Mouse (Mus musculus) adipocyte (in vitro differentiated cells): ENCODE measurements around the gene Mmel1.

Experiments used
- DNase-seq: peaks from one replicate; pipeline ENCODE4 v3.0.0-alpha.2; 2016; ENCODE audit warnings: low spot score

Mmel1 gene

DNA sequence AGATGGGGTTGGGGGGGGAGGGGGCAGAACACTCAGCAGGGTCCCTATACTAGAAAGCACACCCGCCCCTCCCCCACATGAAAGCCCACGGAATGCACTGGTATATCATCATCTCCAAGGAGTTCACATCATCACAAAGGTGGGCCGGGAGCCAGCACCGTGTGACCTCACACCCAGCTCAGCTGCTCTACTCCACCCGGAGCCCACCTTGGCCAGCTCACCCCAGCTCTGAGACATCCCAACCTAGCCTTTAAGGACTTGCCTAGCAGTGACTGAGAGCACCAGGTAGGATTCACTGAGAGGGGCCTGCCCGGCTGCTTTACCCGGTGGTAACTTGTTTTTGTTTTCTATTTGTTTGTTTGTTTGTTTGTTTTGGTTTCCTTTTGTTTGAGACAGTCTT is at the start of gene Mmel1:
Mmel1 (plus strand) TSS at position 146 of the 400 bp plus-strand sequence.
- DNase-seq, result no peak

DNA sequence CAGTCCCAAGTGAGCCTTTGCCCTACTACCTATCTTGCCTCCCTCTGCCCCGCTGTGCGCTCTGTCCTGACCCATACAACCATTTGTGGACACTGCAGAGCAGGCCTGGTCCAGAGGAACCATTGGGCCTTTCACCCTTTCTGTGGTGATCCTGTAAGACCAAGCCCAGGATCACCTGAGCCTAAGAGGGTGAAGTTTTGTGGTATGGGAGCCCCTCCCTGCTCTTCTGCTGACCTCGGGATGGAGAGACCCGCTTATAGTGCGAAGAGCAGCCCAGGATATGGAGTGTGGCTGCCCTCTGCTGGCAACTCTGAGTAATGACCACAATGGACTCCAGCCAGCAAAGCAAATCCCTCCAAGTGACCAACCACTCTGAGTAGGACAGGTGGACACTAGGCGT is 43.7 kb upstream of the Mmel1 start:
- peak; percentile 42 for DNase-seq

DNA sequence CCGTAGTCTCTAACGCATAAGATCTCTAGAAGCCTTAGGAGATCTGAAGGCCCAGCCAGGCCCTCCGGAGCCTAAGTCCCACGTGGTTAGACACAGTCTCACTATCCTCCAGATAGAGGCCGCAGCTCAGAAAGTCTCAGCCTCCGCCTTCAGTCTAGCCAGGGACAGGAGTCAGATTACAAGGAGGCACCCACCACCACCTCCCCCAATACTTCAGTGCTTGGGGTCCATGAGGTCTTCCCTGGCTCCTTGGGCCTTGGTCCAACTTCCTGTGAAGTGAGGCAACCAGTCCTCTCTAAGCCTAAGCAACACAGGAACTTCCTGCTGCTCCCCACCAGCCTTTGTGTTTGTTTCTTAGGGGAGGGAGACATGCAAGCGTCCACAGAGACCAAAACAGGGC is 43.2 kb upstream of the Mmel1 start:
- no peak for DNase-seq

DNA sequence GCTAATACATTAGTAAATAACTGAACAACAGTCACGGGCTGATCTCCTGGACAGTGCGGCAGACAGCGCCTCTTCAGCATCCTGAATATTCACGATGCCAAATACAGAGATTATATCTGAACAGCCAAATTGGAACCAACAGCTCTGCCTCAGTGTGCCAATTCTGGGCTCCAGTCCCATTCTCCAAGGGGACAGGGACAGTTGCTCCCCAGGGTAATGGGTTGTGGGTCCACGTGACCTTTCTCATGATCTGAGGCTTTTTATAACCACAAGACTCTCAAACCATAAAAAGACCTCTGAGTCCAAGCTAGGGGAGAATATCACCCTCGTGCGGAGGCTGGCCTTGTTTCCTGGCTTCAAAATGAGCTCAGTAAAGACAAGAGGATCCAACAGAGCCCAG is 42.2 kb upstream of the Mmel1 start:
- peak; percentile 16 for DNase-seq

DNA sequence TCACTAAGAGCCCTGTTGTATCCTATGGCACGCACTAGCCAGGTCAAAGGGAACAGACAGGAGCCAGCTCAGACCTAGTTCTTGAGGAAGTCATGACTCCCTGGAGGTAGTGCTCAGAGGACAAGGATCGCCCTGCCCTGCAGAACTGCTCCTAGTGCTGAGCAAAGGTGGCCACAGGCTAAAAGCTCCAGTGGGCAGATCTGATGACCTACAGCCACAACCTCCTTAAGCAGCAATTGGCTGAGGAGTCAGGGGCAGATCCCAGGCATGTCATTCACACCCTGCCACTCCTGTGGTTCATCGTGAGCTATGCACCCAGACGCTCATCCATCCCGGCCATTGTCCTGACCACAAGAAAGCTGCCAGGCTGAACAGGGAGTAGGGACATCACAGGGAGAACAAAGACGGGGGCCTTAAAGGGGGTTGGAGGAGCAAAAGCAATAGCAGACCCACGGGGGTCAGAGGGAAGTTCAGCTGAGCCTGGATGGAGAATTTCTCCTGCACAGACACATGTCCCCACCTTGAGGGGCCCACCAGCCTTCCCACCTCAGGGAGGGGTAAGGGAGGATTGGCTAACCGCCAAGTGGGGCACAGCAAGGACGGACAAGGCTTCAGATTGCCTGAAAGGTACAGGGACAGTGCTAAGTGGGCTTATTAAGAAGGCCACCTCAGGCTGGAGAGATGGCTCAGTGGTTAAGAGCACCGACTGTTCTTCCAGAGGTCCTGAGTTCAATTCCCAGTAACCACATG is 41.3 kb upstream of the Mmel1 start:
- DNase-seq, result peak; percentile 9

DNA sequence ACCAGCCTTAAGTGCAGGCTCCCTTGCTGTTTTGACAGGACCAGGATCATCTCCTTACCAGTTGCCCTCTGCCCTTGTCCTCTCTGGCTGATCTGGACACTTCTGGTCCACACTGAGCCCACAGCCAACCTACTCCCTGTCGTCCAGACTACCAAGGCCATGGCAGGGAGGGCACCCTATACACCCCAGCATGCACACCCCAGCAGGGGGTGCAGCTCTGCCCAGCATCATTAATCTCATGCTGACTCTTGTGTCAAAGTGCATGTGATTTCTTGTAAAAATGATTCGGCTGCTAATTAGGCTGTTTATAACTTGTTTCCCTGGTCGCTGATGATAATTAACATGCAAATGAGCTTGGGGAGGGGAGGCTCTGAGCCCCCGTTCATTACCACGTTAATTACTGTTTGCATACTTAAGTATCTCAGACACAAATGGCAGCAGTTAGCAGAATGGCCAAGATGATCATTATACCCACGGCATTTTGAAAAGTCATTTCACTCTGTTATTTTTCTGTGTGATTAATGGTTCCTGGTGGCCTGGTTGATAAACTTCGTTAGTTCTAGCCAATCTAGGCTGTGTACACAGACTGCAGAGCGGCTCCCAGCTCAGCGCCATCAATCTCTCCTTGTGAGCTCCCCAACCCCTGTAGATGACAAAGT is 37.3 kb upstream of the Mmel1 start:
- DNase-seq, result no peak

DNA sequence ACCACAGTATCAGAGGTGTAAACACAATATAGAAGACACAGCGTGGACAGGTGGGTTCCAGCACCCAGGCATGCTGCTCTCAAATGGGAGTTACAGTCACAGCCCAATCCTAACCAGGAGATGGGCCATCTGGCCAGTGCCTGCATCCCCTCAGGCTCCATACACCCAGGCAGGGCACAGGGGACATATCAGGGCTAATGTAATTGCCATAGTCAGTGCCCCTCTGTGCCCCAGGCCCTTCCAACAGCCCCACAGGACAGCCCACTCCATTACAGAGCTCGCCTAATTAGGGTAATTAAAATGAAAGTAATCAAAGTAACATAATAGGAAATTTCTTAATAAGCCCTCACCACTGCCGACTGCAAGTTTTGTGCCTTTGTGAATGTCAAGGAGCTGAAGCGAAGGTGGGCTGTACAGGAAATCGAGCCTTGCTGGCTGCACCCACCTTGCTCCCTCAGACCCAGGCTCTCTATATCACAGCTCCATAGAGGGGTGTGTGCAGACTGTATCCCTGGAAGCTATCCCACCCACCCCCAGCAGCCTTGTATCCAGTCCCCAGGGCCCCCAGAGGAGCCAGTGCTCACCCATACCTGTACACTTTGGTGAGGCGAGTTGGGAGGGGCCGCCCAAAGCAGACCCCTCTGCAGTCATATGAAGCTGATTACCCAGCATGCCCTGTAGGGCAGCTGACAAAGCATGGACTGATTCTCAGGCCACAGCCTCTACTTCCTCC is 33.0 kb upstream of the Mmel1 start:
- DNase-seq, result no peak

DNA sequence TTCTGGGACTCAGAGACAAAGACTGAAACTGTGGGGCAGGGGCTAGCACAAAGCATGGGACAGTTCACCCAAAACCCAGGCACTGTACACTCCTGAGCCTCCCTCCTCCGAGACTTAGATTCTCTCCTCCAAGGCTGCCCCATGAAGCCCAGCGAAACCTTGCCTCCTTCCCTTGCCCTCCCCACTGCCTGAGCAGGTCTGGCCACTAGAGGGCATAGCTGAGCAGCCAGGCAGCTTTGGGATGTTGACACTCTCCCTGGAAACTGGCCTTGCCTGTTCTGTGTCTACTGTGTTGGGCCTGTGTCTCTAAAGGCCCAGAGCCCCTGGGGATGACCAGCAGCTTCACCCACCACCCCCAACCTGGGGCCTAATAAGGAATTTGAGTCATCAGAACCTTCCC is 32.2 kb upstream of the Mmel1 start, which contains the start of gene Ttc34:
Ttc34 (plus strand) TSS at position 290 of the 400 bp plus-strand sequence.
- DNase-seq, result peak; percentile 82

DNA sequence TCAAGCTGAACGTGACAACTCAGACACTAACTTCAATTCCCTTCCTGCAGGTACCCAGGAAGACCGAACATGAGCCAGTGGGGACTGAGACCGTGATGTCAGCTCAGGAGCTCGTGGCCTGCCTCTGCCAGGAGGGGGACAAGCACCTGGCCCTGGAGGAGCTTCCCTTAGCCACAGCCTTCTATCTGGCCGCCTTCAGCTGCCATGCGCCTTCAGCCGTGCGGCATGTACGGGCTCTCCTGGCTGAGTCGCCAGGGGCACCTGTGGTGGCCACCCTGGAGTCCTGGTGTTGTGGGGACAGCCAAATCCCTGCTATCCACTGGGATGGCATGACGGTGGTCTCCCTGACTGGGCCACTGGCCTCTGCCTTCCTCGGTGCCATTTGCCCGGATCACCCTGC is 30.6 kb upstream of the Mmel1 start:
- no peak for DNase-seq

DNA sequence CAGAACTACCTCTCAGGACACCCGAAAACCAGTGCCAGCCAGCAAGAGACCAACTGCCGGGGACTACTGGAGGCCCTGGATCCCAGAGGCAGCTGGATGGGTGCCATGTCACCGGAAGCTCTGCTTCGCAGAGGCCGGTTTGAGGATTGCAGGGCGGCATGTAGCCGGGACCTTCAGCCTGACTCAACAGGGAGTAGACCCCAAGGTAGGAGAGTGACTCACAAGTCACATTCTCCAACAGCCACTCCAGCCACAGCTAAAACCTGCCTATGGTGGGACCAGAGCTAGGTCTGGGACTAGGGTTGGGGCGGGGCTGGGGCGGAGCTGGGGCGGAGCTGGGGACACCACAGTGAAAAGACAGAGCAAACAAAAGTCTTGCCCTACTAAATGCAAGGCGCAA is 30.0 kb upstream of the Mmel1 start:
- no peak for DNase-seq

DNA sequence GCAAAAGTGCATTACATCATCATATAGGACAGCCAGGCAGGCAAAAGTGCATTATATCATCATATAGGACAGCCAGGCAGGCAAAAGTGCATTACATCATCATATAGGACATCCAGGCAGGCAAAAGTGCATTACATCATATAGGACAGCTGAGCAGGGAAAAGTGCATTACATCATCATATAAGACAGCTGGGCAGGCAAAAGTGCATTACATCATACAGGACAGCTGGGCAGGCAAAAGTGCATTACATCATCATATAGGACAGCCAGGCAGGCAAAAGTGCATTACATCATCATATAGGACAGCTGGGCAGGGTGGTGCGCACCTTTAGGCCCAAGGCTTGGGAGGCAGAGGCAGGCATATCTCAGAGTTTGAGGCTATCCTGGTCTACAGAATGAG is 16.7 kb upstream of the Mmel1 start:
- DNase-seq, result no peak

DNA sequence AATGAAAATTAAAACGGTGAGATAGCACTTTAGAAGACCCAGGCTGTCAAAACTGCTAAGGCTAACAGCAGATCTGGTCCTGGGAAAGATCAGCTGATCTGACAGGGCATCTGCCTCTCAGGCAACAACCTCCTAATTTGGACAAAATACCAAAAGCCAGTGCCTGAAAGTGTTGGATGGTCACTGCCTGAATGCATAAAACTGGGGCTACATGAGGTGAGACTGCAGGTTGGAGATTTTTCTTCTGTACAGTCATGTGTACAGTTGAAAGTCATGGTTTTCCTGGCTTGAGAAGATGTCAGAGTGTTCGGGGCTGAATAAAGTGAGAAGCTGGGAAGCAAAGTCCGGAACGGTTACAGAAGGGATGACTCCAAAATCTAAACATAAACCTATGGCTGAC is 15.5 kb upstream of the Mmel1 start:
- DNase-seq, result no peak

DNA sequence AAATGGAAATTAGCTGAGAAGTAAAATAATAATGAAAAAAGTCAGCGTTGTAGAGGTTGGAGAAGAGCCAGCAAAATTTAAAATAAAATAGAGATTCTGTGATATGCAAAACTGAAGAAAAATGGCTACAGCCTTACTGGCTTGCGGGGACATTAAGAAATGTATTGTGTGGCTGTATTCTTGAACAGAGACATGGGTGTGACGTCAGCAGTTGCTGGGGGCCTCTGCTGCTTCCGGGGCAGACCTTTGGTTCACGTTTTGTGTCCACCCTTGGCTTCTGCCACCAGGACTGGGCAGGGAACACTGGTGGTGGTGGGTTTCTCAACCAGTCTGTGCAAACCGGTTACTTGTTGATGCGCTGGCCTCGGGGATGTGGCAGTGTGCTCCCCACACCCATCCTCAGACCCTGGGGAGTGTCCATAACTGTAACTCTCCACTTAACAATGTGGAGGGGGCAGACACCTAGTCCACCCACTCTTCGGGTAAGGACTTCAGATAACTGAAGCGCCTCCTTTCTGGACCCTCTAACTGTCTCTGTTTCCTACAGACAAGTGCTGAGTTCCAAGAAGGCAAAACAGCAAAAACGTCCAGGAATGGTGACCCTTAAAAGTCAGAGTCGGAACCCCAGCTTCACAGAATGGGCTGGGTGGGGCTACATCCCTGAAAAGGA is 14.6 kb upstream of the Mmel1 start:
- no peak for DNase-seq

DNA sequence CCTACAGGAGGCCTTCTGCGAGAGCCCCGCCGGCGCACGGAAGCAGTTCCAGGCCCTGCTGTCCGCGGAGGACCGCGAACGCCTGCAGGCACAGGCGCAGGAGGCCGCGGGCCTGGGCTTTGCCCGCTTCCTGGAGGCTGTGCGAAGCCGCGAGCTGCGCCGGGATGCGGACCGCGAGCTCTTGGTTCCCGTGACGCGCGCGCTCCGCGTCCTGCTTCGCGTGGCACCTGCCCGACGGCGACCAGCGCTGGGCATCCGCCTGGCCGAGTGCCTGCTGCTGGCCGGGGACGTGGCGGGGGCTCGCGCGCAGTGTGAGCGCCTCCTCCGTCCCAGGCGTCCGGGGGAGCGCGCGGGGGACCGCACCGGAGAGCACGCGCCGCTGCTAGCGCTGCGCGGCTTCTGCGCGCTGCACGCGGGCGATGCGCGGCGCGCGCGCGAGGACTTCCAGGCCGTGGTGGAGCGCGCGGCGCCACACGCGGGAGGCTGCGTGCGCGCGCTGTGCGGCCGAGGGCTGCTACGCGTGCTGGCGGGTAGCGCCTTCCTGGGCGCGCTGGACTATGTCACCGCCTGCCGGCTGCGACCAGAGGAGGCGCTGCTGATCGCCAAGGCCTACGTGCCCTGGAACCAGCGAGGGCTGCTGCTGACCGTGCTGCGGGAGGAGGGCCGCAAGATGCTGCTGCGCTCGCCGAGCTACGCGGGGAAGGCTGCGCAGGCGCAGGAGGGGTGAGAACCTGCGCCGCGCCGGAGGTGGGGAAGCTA is 13.5 kb upstream of the Mmel1 start:
- no peak for DNase-seq

DNA sequence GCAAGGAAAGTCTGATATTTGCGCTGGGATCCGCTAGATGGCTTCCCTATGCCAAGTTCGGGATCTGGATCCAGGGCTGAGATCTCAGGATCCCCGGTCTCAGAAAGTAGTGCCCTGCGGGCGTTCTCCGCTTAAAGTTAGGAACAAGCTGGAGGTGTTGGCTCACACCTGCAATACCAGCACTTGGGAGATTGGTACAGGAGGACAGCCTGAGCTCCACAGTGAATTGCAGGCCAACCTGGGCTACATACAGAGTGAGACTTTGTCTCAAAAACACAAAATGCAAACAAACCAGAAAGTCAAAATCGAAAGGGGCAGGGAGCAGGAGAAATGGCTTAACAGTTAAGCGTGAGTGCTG is 12.9 kb upstream of the Mmel1 start:
- no peak for DNase-seq

DNA sequence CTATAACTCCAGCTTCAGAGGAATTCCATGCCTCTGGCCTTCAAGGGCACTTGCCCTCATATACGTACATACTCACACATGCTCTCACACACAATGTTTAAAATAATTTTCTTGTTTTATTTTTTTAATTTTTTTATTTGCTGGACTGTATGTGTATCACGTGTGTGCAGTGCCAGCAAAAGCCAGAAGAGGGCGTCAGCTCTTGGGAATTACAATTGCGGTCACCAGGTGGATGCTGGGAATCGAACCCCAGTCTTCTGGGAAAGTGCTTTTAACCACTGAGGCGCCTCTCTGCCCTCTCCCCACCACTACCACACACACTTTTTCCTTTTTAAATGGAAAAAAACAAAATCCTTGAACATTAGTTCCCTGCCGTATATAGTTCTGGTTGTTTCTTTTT is 12.5 kb upstream of the Mmel1 start:
- DNase-seq, result no peak

DNA sequence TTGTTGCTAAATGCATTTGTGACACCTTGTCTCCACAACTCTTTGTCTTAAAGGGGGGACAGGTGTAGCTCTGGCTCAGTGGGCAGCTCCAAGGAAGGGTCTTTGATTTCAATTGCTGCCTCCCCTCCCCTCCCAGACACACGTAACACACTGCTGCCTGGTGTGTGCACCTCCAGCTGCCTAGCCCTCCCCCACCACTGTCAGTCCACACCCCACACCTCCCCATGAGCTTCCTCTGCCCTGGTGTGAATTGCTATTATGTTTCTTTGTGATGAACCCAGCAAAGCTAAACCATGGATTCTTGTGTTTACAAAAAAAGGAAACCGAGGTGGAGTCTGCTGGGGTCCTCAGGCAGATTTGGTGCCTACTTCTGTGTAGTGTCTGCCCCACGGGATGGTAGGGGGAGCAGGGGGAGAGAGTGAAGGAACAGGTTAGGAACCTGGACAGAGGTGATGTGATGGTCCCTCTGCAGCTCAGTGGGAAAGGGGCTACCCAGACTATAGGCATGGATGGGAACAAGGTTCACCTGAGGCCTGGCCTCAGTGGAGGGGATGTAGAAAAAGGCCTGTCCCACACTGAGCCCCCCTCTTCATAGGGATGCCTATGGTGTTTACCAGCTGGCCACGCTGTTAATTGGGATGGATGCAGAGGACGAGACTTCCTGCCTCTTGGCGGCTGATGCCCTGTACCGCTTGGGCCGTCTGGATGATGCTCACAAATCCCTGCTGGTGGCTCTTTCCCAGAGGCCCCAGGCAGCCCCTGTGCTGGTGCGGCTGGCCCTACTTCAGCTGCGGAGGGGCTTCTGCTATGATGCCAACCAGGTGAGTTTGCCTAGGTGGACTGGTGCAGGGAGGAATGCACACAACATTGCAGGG is 11.8 kb upstream of the Mmel1 start:
- DNase-seq, result no peak

DNA sequence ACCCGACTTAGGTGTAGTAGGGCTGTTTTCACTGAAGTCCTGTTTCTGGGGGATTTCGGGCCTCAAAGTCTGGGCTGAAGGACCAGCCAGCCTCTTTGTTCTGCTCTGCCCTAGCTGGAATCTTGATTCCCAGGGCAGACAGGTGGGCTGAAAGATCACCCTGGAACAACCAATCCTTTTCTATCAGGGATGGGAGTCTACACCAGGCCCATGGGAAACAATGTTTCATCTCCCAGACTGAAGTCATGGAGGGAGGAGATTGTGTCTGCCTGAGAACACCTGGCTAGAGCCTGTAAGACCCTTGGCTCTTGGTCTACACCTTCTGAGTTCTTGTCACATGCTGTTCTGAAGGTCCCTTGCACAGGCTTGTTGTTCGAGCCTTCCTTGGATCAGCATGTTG is 10.8 kb upstream of the Mmel1 start:
- no peak for DNase-seq

DNA sequence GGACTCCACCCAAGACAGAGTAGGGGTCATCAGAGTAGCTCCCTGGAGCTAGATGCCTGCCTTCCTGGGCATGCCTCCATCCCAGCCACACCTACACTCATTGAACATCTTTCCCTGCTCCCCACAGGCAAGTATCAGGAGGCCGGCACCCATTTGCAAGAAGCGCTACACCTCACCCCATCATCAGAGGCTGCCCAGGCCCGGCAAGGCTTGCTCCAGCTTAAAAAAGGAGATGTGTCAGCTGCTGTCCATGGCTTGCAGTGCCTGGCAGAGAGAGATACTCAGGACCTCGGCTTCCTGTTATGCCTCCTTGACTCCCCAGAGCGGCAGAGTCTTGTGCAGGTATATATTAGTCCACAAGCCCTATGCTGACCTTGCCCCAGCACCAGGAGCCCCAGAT is 7.4 kb upstream of the Mmel1 start:
- no peak for DNase-seq

DNA sequence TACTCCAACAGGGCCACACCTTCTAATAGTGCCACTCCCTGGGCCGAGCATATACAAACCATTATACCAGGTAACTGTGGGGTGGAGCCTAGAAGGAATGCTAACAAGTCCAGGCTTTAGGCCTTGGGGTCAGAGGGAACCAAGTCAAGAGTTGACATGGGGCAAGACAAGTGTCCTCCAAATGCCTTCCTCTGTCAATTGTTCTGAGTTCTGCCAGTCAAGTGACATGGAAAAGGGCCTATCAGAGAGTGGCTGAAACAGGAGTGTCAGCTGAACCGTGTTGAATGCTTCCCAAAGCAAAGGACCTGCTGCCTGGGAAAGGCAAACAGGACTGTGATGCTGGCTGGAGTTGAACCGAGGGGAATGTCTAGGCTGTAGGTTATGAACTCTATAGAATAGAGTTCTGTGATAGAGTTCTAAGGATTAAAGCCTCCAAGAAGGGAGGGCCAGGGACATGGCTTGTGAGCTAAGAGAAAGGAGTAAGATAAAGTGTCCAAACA is 5.9 kb upstream of the Mmel1 start:
- no peak for DNase-seq

DNA sequence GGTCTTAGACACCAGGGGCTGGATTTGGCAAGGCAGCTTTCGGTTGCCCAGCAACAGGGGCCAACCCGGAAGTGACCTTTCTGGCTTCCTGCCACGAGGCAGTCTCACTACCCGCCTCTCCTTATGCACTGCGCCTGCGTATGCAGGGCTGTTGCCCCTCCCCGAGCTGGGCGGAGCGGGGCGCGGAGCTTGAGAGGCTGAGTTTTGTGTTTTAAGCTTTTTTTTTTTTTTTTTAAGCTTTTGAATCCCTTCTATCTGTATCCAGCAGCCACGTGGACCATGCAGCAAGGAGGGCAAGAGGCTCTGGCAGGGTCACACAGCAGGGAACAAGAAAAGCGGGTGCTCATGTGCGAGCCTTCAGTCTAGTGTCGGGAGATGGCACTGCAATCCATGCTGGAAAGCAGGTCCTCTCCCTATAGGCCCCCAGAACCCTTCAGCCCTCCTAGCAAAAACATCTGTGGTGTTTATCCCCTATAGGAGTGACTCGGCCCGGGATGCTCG is 5.1 kb upstream of the Mmel1 start:
- no peak for DNase-seq
